ENCODE assay signal across 8 mouse cellular contexts in the genomic region with DNA sequence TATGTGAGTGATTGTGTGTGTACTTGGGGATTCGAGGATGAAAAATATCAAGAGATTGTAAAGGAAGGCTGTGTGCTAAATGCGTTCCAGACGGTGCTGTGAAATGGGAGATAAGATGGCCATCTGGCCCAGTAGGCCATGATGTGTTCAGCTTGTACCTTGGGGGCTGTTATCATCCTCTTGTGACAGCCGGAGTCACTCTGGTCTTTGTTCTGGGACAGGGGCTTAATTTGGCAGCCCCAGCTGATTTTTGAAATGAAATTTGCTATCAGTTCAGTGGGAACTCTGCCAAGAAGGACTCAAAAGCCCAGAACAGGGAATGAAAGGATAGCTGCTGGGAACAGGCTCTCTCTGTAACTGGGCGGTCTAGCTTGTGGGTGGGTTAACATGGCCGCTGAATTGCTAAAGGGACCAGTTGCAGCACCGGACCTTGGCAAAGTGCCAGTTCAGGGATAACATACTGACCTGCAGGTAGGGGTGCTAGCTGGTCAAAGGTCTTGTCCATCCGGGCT.
DNase-seq lines count a peak whose midpoint lies in the region; ATAC-seq and TF ChIP-seq lines count a peak whose summit lies in the region.
"Had no signal": no experiment of that assay in that cellular context is flagged by ENCODE, and none has a peak within 500 bp of the region (broad histone marks: within the 10 kb centered on the region; RNA-seq: fewer than 3 reads in every experiment).

No protein-coding gene starts in this region.

- DNase-seq in MEL (ENCODE audit: low read depth, low spot score) = peak; percentile 43
- peak; percentile 14 for DNase-seq in brain, embryonic 18.5 days (ENCODE audit: low read depth, low spot score)
- DNase-seq in thymus, adult 2 months = no peak
- DNase-seq in adrenal gland, adult 2 months = no peak

- no peak for TF ChIP-seq RAD21 in MEL (IDR thresholded peaks at IDR 0.05; ENCODE audit: low read depth, low read length)

- 11% methylated on average over 8 of the region's 8 CpGs for WGBS in heart, embryonic 12.5 days
- WGBS in kidney, embryonic 14.5 days = 63% methylated on average over 8 of the region's 8 CpGs
- 92% methylated on average over 8 of the region's 8 CpGs for WGBS in thymus, adult 2 months

- H3K36me3 ChIP-seq in MEL (ENCODE audit: control insufficient read depth in 1 of 2, insufficient read depth in 2 of 2, low read length in 2 of 2) = peaks cover 3 to 18% of the 10 kb centered on the region in 2 experiments; a peak in 2 of 4 replicates
- peaks cover 16% of the 10 kb centered on the region for H3K36me3 ChIP-seq in heart, embryonic 12.5 days
- H3K36me3 ChIP-seq in kidney, embryonic 14.5 days (ENCODE audit: control insufficient read depth, insufficient read depth, low read length) = peaks cover 6% of the 10 kb centered on the region
- no peaks in the 10 kb centered on the region; the same call in 1 of the 2 replicates for H3K36me3 ChIP-seq in thymus, adult 2 months (ENCODE audit: control insufficient read depth, insufficient read depth, low read length)

- H3K27ac ChIP-seq in MEL (ENCODE audit: control insufficient read depth, low read depth, low read length) = no peak overlapping the region
- peak overlapping the region; percentile 99 for H3K27ac ChIP-seq in heart, embryonic 12.5 days (ENCODE audit: poor library complexity, severe bottlenecking)
- peak overlapping the region; percentile 60 for H3K27ac ChIP-seq in kidney, embryonic 14.5 days (ENCODE audit: low read depth, low read length)
- no peak overlapping the region for H3K27ac ChIP-seq in thymus, adult 2 months (ENCODE audit: control insufficient read depth, insufficient read depth, low read length)
- H3K27ac ChIP-seq: macrophage had no signal

- no peak overlapping the region for H3K4me3 ChIP-seq in MEL (ENCODE audit: control insufficient read depth in 1 of 2, insufficient read depth in 1 of 2, low read depth in 2 of 2, low read length in 2 of 2)
- no peak overlapping the region for H3K4me3 ChIP-seq in heart, embryonic 12.5 days
- H3K4me3 ChIP-seq in kidney, embryonic 14.5 days (ENCODE audit: low read length) = no peak overlapping the region
- no peak overlapping the region for H3K4me3 ChIP-seq in thymus, adult 2 months (ENCODE audit: control insufficient read depth, insufficient read depth, low read length)

- TF ChIP-seq CTCF in MEL (IDR thresholded peaks at IDR 0.05 in 2 of 3, conservative IDR thresholded peaks at IDR 0.05 in 1 of 3; ENCODE audit: control insufficient read depth in 1 of 3, insufficient read depth in 1 of 3, low read depth in 2 of 3, low read length in 3 of 3, poor library complexity in 1 of 3, severe bottlenecking in 1 of 3) = no peak
- no peak for TF ChIP-seq CTCF in thymus, adult 2 months (IDR thresholded peaks at IDR 0.05; ENCODE audit: borderline replicate concordance, control insufficient read depth, extremely low read depth, insufficient read depth, low read length, poor library complexity)

- H3K4me1 ChIP-seq in MEL (ENCODE audit: control insufficient read depth in 1 of 2, insufficient read depth in 2 of 2, low read length in 2 of 2) = peaks cover 10 to 26% of the 10 kb centered on the region in 2 experiments; a peak in 3 of 4 replicates
- peaks cover 77% of the 10 kb centered on the region for H3K4me1 ChIP-seq in heart, embryonic 12.5 days (replicated peaks)
- H3K4me1 ChIP-seq in kidney, embryonic 14.5 days (ENCODE audit: control insufficient read depth, insufficient read depth, low read length) = peaks cover 27% of the 10 kb centered on the region
- no peaks in the 10 kb centered on the region for H3K4me1 ChIP-seq in thymus, adult 2 months (replicated peaks; ENCODE audit: control insufficient read depth, insufficient read depth, low read length)

- peak overlapping the region; percentile 37 for H3K4me2 ChIP-seq in heart, embryonic 12.5 days
- H3K4me2 ChIP-seq in kidney, embryonic 14.5 days (replicated peaks; ENCODE audit: low read depth, low read length) = no peak overlapping the region

- no peaks in the 10 kb centered on the region for H3K9me3 ChIP-seq in MEL (replicated peaks; ENCODE audit: insufficient read depth, low read length)
- H3K9me3 ChIP-seq in heart, embryonic 12.5 days (replicated peaks) = peaks cover 11% of the 10 kb centered on the region
- 0 out of 2 replicates have a peak, but pooled peaks cover 7% of the 10 kb centered on the region for H3K9me3 ChIP-seq in kidney, embryonic 14.5 days (ENCODE audit: control insufficient read depth, low read length)

- peak; percentile 35 to 44; a peak in 1 of 4 replicates for TF ChIP-seq EP300 in MEL (IDR thresholded peaks at IDR 0.05; ENCODE audit: low read depth in 1 of 2, low read length in 2 of 2)

- no peaks in the 10 kb centered on the region for H3K27me3 ChIP-seq in MEL (ENCODE audit: control insufficient read depth in 1 of 2, insufficient read depth in 2 of 2, low read length in 2 of 2)
- H3K27me3 ChIP-seq in heart, embryonic 12.5 days (replicated peaks) = no peaks in the 10 kb centered on the region
- no peaks in the 10 kb centered on the region for H3K27me3 ChIP-seq in kidney, embryonic 14.5 days (ENCODE audit: control insufficient read depth, insufficient read depth, low read length)
- no peaks in the 10 kb centered on the region for H3K27me3 ChIP-seq in thymus, adult 2 months (ENCODE audit: control insufficient read depth, insufficient read depth, low read length)

- no peak overlapping the region for H3K9ac ChIP-seq in MEL (ENCODE audit: control insufficient read depth, low read depth, low read length, poor library complexity, severe bottlenecking)
- H3K9ac ChIP-seq in heart, embryonic 12.5 days = peak overlapping the region; percentile 60
- H3K9ac ChIP-seq in kidney, embryonic 14.5 days (ENCODE audit: low read depth, low read length) = no peak overlapping the region

- ATAC-seq in heart, embryonic 12.5 days (ENCODE audit: insufficient number of reproducible peaks, low FRiP score) = peak; percentile 59
- ATAC-seq in kidney, embryonic 14.5 days (ENCODE audit: low FRiP score, low TSS enrichment) = no peak
- peak; percentile 32 for ATAC-seq in megakaryocyte progenitor cell, adult 5-6 weeks (replicated peaks; ENCODE audit: poor library complexity)

- TF ChIP-seq POLR2A in MEL (IDR thresholded peaks at IDR 0.05; ENCODE audit: control insufficient read depth in 1 of 2, insufficient read depth in 1 of 2, low read depth in 1 of 2, low read length in 2 of 2, poor library complexity in 1 of 2) = no peak
- TF ChIP-seq POLR2A in thymus, adult 2 months (IDR thresholded peaks at IDR 0.05; ENCODE audit: control insufficient read depth, extremely low read depth, insufficient read depth, low read length, poor library complexity) = no peak

- no peaks in the 10 kb centered on the region for H3K79me2 ChIP-seq in MEL (ENCODE audit: control insufficient read depth, insufficient read depth, low read length, poor library complexity)

TF ChIP-seq in MEL, 35 proteins besides CTCF, POLR2A, EP300 and RAD21:
- TF ChIP-seq USF1 (IDR thresholded peaks at IDR 0.05; ENCODE audit: low read depth, low read length) (no peak), CHD2 (IDR thresholded peaks at IDR 0.05; ENCODE audit: low read length) (no peak), TAL1 (IDR thresholded peaks at IDR 0.05; ENCODE audit: low read length) (peak; percentile 23; the same call in 1 of the 2 replicates), UBTF (IDR thresholded peaks at IDR 0.05; ENCODE audit: borderline replicate concordance, insufficient read depth, low read depth, low read length) (no peak), GATA1 (IDR thresholded peaks at IDR 0.05; ENCODE audit: low read depth, low read length) (peak; percentile 67), USF2 (IDR thresholded peaks at IDR 0.05; ENCODE audit: borderline replicate concordance in 1 of 2, insufficient read depth in 1 of 2, low read depth in 1 of 2, low read length in 2 of 2) (no peak), TBP (IDR thresholded peaks at IDR 0.05; ENCODE audit: low read depth, low read length) (no peak), ZMIZ1 (IDR thresholded peaks at IDR 0.05; ENCODE audit: low read depth, low read length) (no peak), POLR2AphosphoS2 (IDR thresholded peaks at IDR 0.05; ENCODE audit: low read length) (no peak), ZC3H11A (IDR thresholded peaks at IDR 0.05; ENCODE audit: low read depth, low read length) (no peak), SIN3A (IDR thresholded peaks at IDR 0.05; ENCODE audit: low read length) (no peak), ETS1 (IDR thresholded peaks at IDR 0.05; ENCODE audit: low read depth, low read length) (peak; percentile 65; the same call in 1 of the 2 replicates), TCF12 (IDR thresholded peaks at IDR 0.05; ENCODE audit: low read depth, low read length) (peak; percentile 62), RCOR1 (IDR thresholded peaks at IDR 0.05; ENCODE audit: low read depth, low read length) (no peak), NELFE (IDR thresholded peaks at IDR 0.05; ENCODE audit: low read depth, low read length) (no peak), ZNF384 (IDR thresholded peaks at IDR 0.05; ENCODE audit: low read depth, low read length) (no peak), SMC3 (IDR thresholded peaks at IDR 0.05; ENCODE audit: low read depth, low read length) (no peak)

Comparison
In these comparisons a context has a peak if more than half of its experiments do, and no peak if none do; other contexts are left out.
1. DNase-seq: peak in MEL (single experiment) and brain, embryonic 18.5 days (single experiment); none in thymus, adult 2 months (single experiment) and adrenal gland, adult 2 months (single experiment).
2. H3K27ac ChIP-seq: peak in heart, embryonic 12.5 days (single experiment) and kidney, embryonic 14.5 days (single experiment); none in MEL (single experiment) and thymus, adult 2 months (single experiment).